In the genomic region with DNA sequence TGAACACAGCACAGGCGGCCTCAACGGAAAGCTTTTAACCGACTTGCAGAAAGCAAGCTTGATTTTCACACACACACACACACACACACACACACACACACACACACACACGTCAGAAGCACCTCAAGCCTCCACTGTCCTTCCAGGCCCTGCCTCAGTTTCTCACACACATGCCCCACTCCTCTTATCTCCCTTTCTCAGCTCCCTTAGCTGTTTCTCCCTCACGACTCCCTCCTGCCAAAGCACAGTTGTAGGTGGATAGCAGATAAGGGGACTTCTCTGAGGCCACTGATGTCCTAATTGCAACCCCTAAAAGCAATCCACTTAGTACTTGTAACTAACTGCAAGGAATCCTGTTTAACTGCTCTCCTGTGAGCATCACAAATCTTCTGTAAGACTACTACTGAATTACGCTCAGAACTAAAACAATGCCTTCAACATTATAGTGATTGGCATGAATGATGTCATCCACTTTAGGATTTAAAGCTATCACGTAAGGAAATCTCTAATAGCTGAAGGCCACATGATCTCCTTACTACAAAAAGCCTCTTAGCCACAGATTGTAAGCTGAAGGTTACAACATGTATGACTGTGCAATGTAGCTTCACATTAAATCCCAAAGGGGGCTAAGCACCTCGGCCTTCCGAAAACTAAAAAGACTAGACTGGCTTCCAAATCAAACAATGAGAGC, we compare ENCODE assay signal across 14 mouse cellular contexts. TPM values are rescaled to one million over a fixed set of nuclear protein-coding genes. Genes with fewer than 3 reads are reported as not detected.
DNase-seq lines count a peak whose midpoint lies in the region; ATAC-seq and TF ChIP-seq lines count a peak whose summit lies in the region.
"Had no signal": no experiment of that assay in that cellular context is flagged by ENCODE, and none has a peak within 500 bp of the region (broad histone marks: within the 10 kb centered on the region; RNA-seq: fewer than 3 reads in every experiment).

No protein-coding gene starts in this region.

- 0 out of 2 replicates have a peak overlapping the region, but pooled peaks have one; percentile 24 for H3K4me2 ChIP-seq in heart, embryonic 12.5 days
- no peak overlapping the region for H3K4me2 ChIP-seq in stomach, embryonic 14.5 days (replicated peaks; ENCODE audit: low read depth, low read length)
- H3K4me2 ChIP-seq in stomach, postnatal 0 days (replicated peaks; ENCODE audit: low read depth), result no peak overlapping the region
- peak overlapping the region; percentile 84 for H3K4me2 ChIP-seq in liver, embryonic 15.5 days
- H3K4me2 ChIP-seq: heart, embryonic 15.5 days had no signal

- intact Hi-C loops in heart, postnatal 10 days (cut with DNase I), result no loop called here

- H3K4me3 ChIP-seq in heart, embryonic 12.5 days, result no peak overlapping the region
- H3K4me3 ChIP-seq in stomach, embryonic 14.5 days (ENCODE audit: low read depth, low read length), result no peak overlapping the region
- H3K4me3 ChIP-seq in stomach, postnatal 0 days (ENCODE audit: low read depth, low read length), result no peak overlapping the region
- peak overlapping the region; percentile 32 for H3K4me3 ChIP-seq in liver, embryonic 15.5 days (replicated peaks)
- H3K4me3 ChIP-seq: gastrocnemius, adult 2 months; heart, embryonic 15.5 days had no signal

- peaks cover 5% of the 10 kb centered on the region; the same call in 1 of the 2 replicates for H3K9me3 ChIP-seq in heart, embryonic 12.5 days (replicated peaks)
- no peaks in the 10 kb centered on the region for H3K9me3 ChIP-seq in stomach, embryonic 14.5 days (ENCODE audit: control insufficient read depth, low read depth, low read length)
- no peaks in the 10 kb centered on the region for H3K9me3 ChIP-seq in stomach, postnatal 0 days (ENCODE audit: control insufficient read depth, low read length)
- H3K9me3 ChIP-seq in liver, embryonic 15.5 days (replicated peaks), result no peaks in the 10 kb centered on the region
- H3K9me3 ChIP-seq: heart, embryonic 15.5 days had no signal

- WGBS in heart, embryonic 12.5 days, result 51% methylated on average over 9 of the region's 9 CpGs
- WGBS in stomach, embryonic 14.5 days, result 49% methylated on average over 9 of the region's 9 CpGs
- WGBS in stomach, postnatal 0 days, result 54% methylated on average over 9 of the region's 9 CpGs
- 25% methylated on average over 9 of the region's 9 CpGs for WGBS in liver, embryonic 15.5 days (ENCODE audit: insufficient replicate concordance)

- H3K4me1 ChIP-seq in heart, embryonic 12.5 days (replicated peaks), result peaks cover 11% of the 10 kb centered on the region
- peaks cover 20% of the 10 kb centered on the region for H3K4me1 ChIP-seq in stomach, embryonic 14.5 days (ENCODE audit: control insufficient read depth, insufficient read depth, low read length)
- H3K4me1 ChIP-seq in stomach, postnatal 0 days (replicated peaks; ENCODE audit: control insufficient read depth, insufficient read depth), result peaks cover 4% of the 10 kb centered on the region; the same call in 1 of the 2 replicates
- H3K4me1 ChIP-seq in liver, embryonic 15.5 days (replicated peaks), result peaks cover 81% of the 10 kb centered on the region

- H3K27me3 ChIP-seq in heart, embryonic 12.5 days (replicated peaks), result no peaks in the 10 kb centered on the region
- H3K27me3 ChIP-seq in stomach, embryonic 14.5 days (ENCODE audit: control insufficient read depth, insufficient read depth, low read length), result no peaks in the 10 kb centered on the region
- no peaks in the 10 kb centered on the region for H3K27me3 ChIP-seq in stomach, postnatal 0 days (ENCODE audit: control insufficient read depth, insufficient read depth, low read length)
- H3K27me3 ChIP-seq in liver, embryonic 15.5 days, result no peaks in the 10 kb centered on the region
- H3K27me3 ChIP-seq: heart, embryonic 15.5 days; Patski had no signal

- ATAC-seq in heart, embryonic 12.5 days (ENCODE audit: insufficient number of reproducible peaks, low FRiP score), result peak; percentile 67
- peak; percentile 61; the same call in 1 of the 2 replicates for ATAC-seq in stomach, embryonic 14.5 days (ENCODE audit: insufficient number of reproducible peaks, insufficient read depth, low FRiP score, low read depth)
- ATAC-seq in stomach, postnatal 0 days (ENCODE audit: low FRiP score, low TSS enrichment), result no peak
- peak; percentile 83 for ATAC-seq in liver, embryonic 15.5 days (ENCODE audit: insufficient read depth)
- ATAC-seq: Patski had no signal

- peaks cover 4% of the 10 kb centered on the region; the same call in 1 of the 2 replicates for H3K36me3 ChIP-seq in heart, embryonic 12.5 days
- H3K36me3 ChIP-seq in stomach, embryonic 14.5 days (ENCODE audit: control insufficient read depth, insufficient read depth, low read length), result no peaks in the 10 kb centered on the region
- no peaks in the 10 kb centered on the region for H3K36me3 ChIP-seq in stomach, postnatal 0 days (ENCODE audit: control insufficient read depth, insufficient read depth, low read length)
- peaks cover 17% of the 10 kb centered on the region for H3K36me3 ChIP-seq in liver, embryonic 15.5 days (replicated peaks)
- H3K36me3 ChIP-seq: heart, embryonic 15.5 days had no signal

- H3K27ac ChIP-seq in heart, embryonic 12.5 days (ENCODE audit: poor library complexity, severe bottlenecking), result peak overlapping the region; percentile 60
- H3K27ac ChIP-seq in stomach, embryonic 14.5 days (ENCODE audit: low read length), result no peak overlapping the region
- H3K27ac ChIP-seq in stomach, postnatal 0 days (replicated peaks), result no peak overlapping the region
- peak overlapping the region; percentile 98 for H3K27ac ChIP-seq in liver, embryonic 15.5 days (replicated peaks)
- H3K27ac ChIP-seq: gastrocnemius, adult 2 months; heart, embryonic 15.5 days had no signal

- DNase-seq in heart, postnatal 10 days, result no peak
- DNase-seq in stomach, postnatal 0 days (ENCODE audit: low spot score), result no peak
- DNase-seq in frontal cortex, postnatal 10 days (ENCODE audit: low spot score in 2 of 2), result no peak
- no peak for DNase-seq in adrenal gland, postnatal 4 days (ENCODE audit: low spot score in 2 of 2)
- no peak for DNase-seq in lung, postnatal 25 days (ENCODE audit: low spot score)
- DNase-seq: gastrocnemius, adult 2 months; left cerebral cortex, postnatal 4 days; spleen, adult 18-20 months; thymus, adult 18-20 months had no signal

- TF ChIP-seq EP300 in stomach, postnatal 0 days (optimal IDR thresholded peaks at IDR 0.05), result no peak

- no peak overlapping the region for H3K9ac ChIP-seq in heart, embryonic 12.5 days
- no peak overlapping the region for H3K9ac ChIP-seq in stomach, embryonic 14.5 days (replicated peaks; ENCODE audit: low read depth, low read length)
- H3K9ac ChIP-seq in stomach, postnatal 0 days (ENCODE audit: low read length), result no peak overlapping the region
- peak overlapping the region; percentile 58 for H3K9ac ChIP-seq in liver, embryonic 15.5 days
- H3K9ac ChIP-seq: heart, embryonic 15.5 days had no signal

- TF ChIP-seq CTCF in stomach, postnatal 0 days (IDR thresholded peaks at IDR 0.05; ENCODE audit: low read depth), result no peak

RNA-seq across cellular contexts. Expression of a gene that starts 6.5 kb away (rescaled TPM):
- 18.9 and 20.6 TPM in 2 replicates for polyA plus RNA-seq in heart, embryonic 12.5 days (2016; fragmentation: Nextera tagmentation; extraction: Ambion mirVana)
- 10 to 100 TPM; 15.3 to 51.6 TPM for total RNA-seq in heart, postnatal 10 days (2021)
- polyA plus RNA-seq in stomach, embryonic 14.5 days (2014; fragmentation: Nextera tagmentation; extraction: Ambion mirVana), result 34.0 and 38.7 TPM in 2 replicates
- 16.3 and 17.9 TPM in 2 replicates for polyA plus RNA-seq in stomach, postnatal 0 days (2015; fragmentation: Nextera tagmentation; extraction: Ambion mirVana)
- 66.8 and 70.4 TPM in 2 replicates for polyA plus RNA-seq in liver, embryonic 15.5 days (2015; fragmentation: Nextera tagmentation; extraction: Ambion mirVana)
- total RNA-seq in adrenal gland, postnatal 4 days (2021), result 100 to 1,000 TPM; 187 to 200 TPM

Comparison
In these comparisons a context has a peak if more than half of its experiments do, and no peak if none do; other contexts are left out.
1. H3K27ac ChIP-seq: peak in heart, embryonic 12.5 days (single experiment) and liver, embryonic 15.5 days (single experiment); none in stomach, embryonic 14.5 days (single experiment) and stomach, postnatal 0 days (single experiment).
2. H3K4me2 ChIP-seq: peak in heart, embryonic 12.5 days (single experiment) and liver, embryonic 15.5 days (single experiment); none in stomach, embryonic 14.5 days (single experiment) and stomach, postnatal 0 days (single experiment).